Mouse (Mus musculus) erythroblast, embryonic 14.5 days (primary cell): Measurements from ENCODE around the gene Snd1.

Experiments used
- GATA1 ChIP-seq: IDR thresholded peaks from 2 replicates; pipeline ENCODE4 v1.6.1; 2012; ENCODE audit warnings: low read length, inconsistent platforms, mixed read lengths
- TAL1 ChIP-seq: IDR thresholded peaks from 3 replicates; pipeline ENCODE4 v1.6.1; 2012; ENCODE audit warnings: low read length, inconsistent platforms, mixed read lengths

- TF ChIP-seq GATA1: no peak
- no peak for TF ChIP-seq TAL1
Measured at GRCm38 (mm10) chr6:28685745-28686144, 210.8 kb downstream of the Snd1 start.
